Mouse (Mus musculus) MEL (cell line): ENCODE results near the gene Cobll1. TPM values are rescaled to one million over a fixed set of nuclear protein-coding genes. Genes with fewer than 3 reads are reported as not detected.

Source experiments
- DNase-seq: peaks from one replicate; pipeline ENCODE4 v3.0.0; 2011; ENCODE audit warnings: low read depth, low spot score
- H3K27ac ChIP-seq: 2 replicates; pipeline ENCODE4 v1.5.1; 2012; ENCODE audit warnings: low read depth, mild to moderate bottlenecking, control low read depth, low read length, moderate library complexity; ENCODE audit not compliant: control insufficient read depth
- H3K27me3 ChIP-seq, 2 experiments: fragments of 150-350 bp in 1 of 2; sonication (generic) in 1 of 2; 2 replicates each; pipeline ENCODE4 v1.6.1; 2012; ENCODE audit warnings: low read length in 2 of 2, mild to moderate bottlenecking in 2 of 2, improper control_type of control experiment in 1 of 2, moderate library complexity in 1 of 2; ENCODE audit not compliant: insufficient read depth in 2 of 2, control insufficient read depth in 1 of 2
- H3K36me3 ChIP-seq, 2 experiments: 2 replicates each; pipeline ENCODE4 v1.6.1; 2012 to 2014; ENCODE audit warnings: low read length in 2 of 2, improper control_type of control experiment in 1 of 2, inconsistent platforms in 1 of 2, mild to moderate bottlenecking in 1 of 2; ENCODE audit not compliant: insufficient read depth in 2 of 2, control insufficient read depth in 1 of 2
- H3K4me1 ChIP-seq, 2 experiments: fragments of 150-350 bp in 1 of 2; sonication (generic) in 1 of 2; 2 replicates each; pipeline ENCODE4 v1.6.1; 2012; ENCODE audit warnings: low read length in 2 of 2, improper control_type of control experiment in 1 of 2, mild to moderate bottlenecking in 1 of 2; ENCODE audit not compliant: insufficient read depth in 2 of 2, control insufficient read depth in 1 of 2
- H3K4me3 ChIP-seq, 2 experiments: fragments of 150-350 bp in 1 of 2; sonication (generic) in 1 of 2; 2 replicates each; pipeline ENCODE4 v1.5.1; 2012; ENCODE audit warnings: low read depth in 2 of 2, low read length in 2 of 2, mild to moderate bottlenecking in 2 of 2, moderate library complexity in 2 of 2, control low read depth in 1 of 2, improper control_type of control experiment in 1 of 2; ENCODE audit not compliant: control insufficient read depth in 1 of 2, insufficient read depth in 1 of 2
- H3K79me2 ChIP-seq: 2 replicates; pipeline ENCODE4 v1.6.1; 2012; ENCODE audit warnings: mild to moderate bottlenecking, low read length, moderate library complexity; ENCODE audit not compliant: control insufficient read depth, poor library complexity, insufficient read depth
- H3K9ac ChIP-seq: 2 replicates; pipeline ENCODE4 v1.6.1; 2012; ENCODE audit warnings: low read depth, mild to moderate bottlenecking, control low read depth, low read length, moderate library complexity; ENCODE audit not compliant: control insufficient read depth, poor library complexity, severe bottlenecking
- H3K9me3 ChIP-seq: fragments of 150-350 bp; sonication (generic); replicated peaks from 2 replicates; pipeline ENCODE4 v1.6.1; 2012; ENCODE audit warnings: mild to moderate bottlenecking, low read length, improper control_type of control experiment, moderate library complexity; ENCODE audit not compliant: insufficient read depth
- BHLHE40 ChIP-seq: IDR thresholded peaks from 2 replicates; pipeline ENCODE4 v1.6.1; 2012; ENCODE audit warnings: low read depth, mild to moderate bottlenecking, inconsistent platforms, low read length, improper control_type of control experiment, borderline replicate concordance
- CHD1 ChIP-seq: IDR thresholded peaks from 2 replicates; pipeline ENCODE4 v1.6.1; 2012; ENCODE audit warnings: low read depth, mild to moderate bottlenecking, inconsistent platforms, low read length, improper control_type of control experiment
- EP300 ChIP-seq, 2 experiments: IDR thresholded peaks; 2 replicates each; pipeline ENCODE4 v1.6.1; 2011; ENCODE audit warnings: improper control_type of control experiment in 2 of 2, low read length in 2 of 2, low read depth in 1 of 2, mild to moderate bottlenecking in 1 of 2
- ETS1 ChIP-seq: IDR thresholded peaks from 2 replicates; pipeline ENCODE4 v1.6.1; 2012; ENCODE audit warnings: low read depth, mild to moderate bottlenecking, inconsistent platforms, low read length, improper control_type of control experiment, moderate library complexity
- GATA1 ChIP-seq: IDR thresholded peaks from 2 replicates; pipeline ENCODE4 v1.6.1; 2011; ENCODE audit warnings: low read depth, low read length, improper control_type of control experiment
- HCFC1 ChIP-seq: IDR thresholded peaks from 2 replicates; pipeline ENCODE4 v1.6.1; 2012; ENCODE audit warnings: low read depth, mild to moderate bottlenecking, inconsistent platforms, low read length, improper control_type of control experiment, moderate library complexity
- MAX ChIP-seq: IDR thresholded peaks from 2 replicates; pipeline ENCODE4 v1.6.1; 2011; ENCODE audit warnings: low read length, improper control_type of control experiment
- MXI1 ChIP-seq: IDR thresholded peaks from 2 replicates; pipeline ENCODE4 v1.6.1; 2011; ENCODE audit warnings: mild to moderate bottlenecking, low read depth, low read length, improper control_type of control experiment
- NELFE ChIP-seq: IDR thresholded peaks from 2 replicates; pipeline ENCODE4 v1.6.1; 2011; ENCODE audit warnings: low read depth, low read length, improper control_type of control experiment
- NRF1 ChIP-seq: IDR thresholded peaks from 2 replicates; pipeline ENCODE4 v1.6.1; 2014; ENCODE audit warnings: low read depth, mild to moderate bottlenecking, inconsistent platforms, low read length, improper control_type of control experiment, moderate library complexity; ENCODE audit not compliant: poor library complexity, insufficient read depth, severe bottlenecking
- POLR2A ChIP-seq, 2 experiments: IDR thresholded peaks; 2 replicates each; pipeline ENCODE4 v1.6.1; 2011 to 2012; ENCODE audit warnings: low read length in 2 of 2, mild to moderate bottlenecking in 2 of 2, control low read depth in 1 of 2, improper control_type of control experiment in 1 of 2, low read depth in 1 of 2, moderate library complexity in 1 of 2; ENCODE audit not compliant: control insufficient read depth in 1 of 2, insufficient read depth in 1 of 2, poor library complexity in 1 of 2
- POLR2AphosphoS2 ChIP-seq: IDR thresholded peaks from 2 replicates; pipeline ENCODE4 v1.6.1; 2011; ENCODE audit warnings: low read length, improper control_type of control experiment
- POLR2AphosphoS5 ChIP-seq: IDR thresholded peaks from 2 replicates; pipeline ENCODE4 v1.6.1; 2012; ENCODE audit warnings: low read depth, borderline replicate concordance, mild to moderate bottlenecking, inconsistent platforms, low read length, moderate library complexity, mixed read lengths
- RAD21 ChIP-seq: IDR thresholded peaks from 2 replicates; pipeline ENCODE4 v1.6.1; 2011; ENCODE audit warnings: mild to moderate bottlenecking, low read depth, low read length, improper control_type of control experiment
- SIN3A ChIP-seq: IDR thresholded peaks from 2 replicates; pipeline ENCODE4 v1.6.1; 2012; ENCODE audit warnings: low read length, improper control_type of control experiment, inconsistent platforms
- SMC3 ChIP-seq: IDR thresholded peaks from 2 replicates; pipeline ENCODE4 v1.6.1; 2011; ENCODE audit warnings: low read depth, low read length, improper control_type of control experiment
- UBTF ChIP-seq: IDR thresholded peaks from 2 replicates; pipeline ENCODE4 v1.6.1; 2012; ENCODE audit warnings: low read depth, mild to moderate bottlenecking, inconsistent platforms, low read length, improper control_type of control experiment, moderate library complexity, borderline replicate concordance; ENCODE audit not compliant: insufficient read depth
- USF1 ChIP-seq: IDR thresholded peaks from 2 replicates; pipeline ENCODE4 v1.6.1; 2014; ENCODE audit warnings: low read depth, mild to moderate bottlenecking, inconsistent platforms, low read length, improper control_type of control experiment, moderate library complexity
- USF2 ChIP-seq, 2 experiments: IDR thresholded peaks; 2 replicates each; pipeline ENCODE4 v1.6.1; 2011 to 2012; ENCODE audit warnings: improper control_type of control experiment in 2 of 2, low read length in 2 of 2, borderline replicate concordance in 1 of 2, inconsistent platforms in 1 of 2, low read depth in 1 of 2, mild to moderate bottlenecking in 1 of 2; ENCODE audit not compliant: insufficient read depth in 1 of 2
- ZC3H11A ChIP-seq: IDR thresholded peaks from 2 replicates; pipeline ENCODE4 v1.6.1; 2012; ENCODE audit warnings: low read depth, mild to moderate bottlenecking, inconsistent platforms, low read length, improper control_type of control experiment
- polyA plus RNA-seq, 2 experiments: library from polyadenylated mRNA; stranded (reverse) in 1 of 2; unstranded in 1 of 2; fragments of >175 nt in 1 of 2; fragments of >200 nt in 1 of 2; gene quantifications; 2 replicates each; pipeline versions ENCODE4 v1.2.1 to v1.2.4; 2012; ENCODE audit warnings: low replicate concordance in 2 of 2, low read depth in 1 of 2; ENCODE audit not compliant: insufficient read length in 2 of 2, insufficient read depth in 1 of 2, missing spikeins in 1 of 2
- total RNA-seq: library from RNA; depleted of rRNA; stranded (reverse); fragments of 300-350 nt; gene quantifications from 2 replicates; pipeline ENCODE4 v1.2.3, GENCODE M21; 2012

Gene Cobll1
- total and polyA plus RNA-seq, 3 experiments: not detected

GRCm38 (mm10) chr2:65237610-65238170 lies 1.5 kb downstream of the Cobll1 start (continued):
- TF ChIP-seq SMC3 (no peak), POLR2AphosphoS2 (no peak)
- TF ChIP-seq, all 39 proteins: peak for 0

DNA sequence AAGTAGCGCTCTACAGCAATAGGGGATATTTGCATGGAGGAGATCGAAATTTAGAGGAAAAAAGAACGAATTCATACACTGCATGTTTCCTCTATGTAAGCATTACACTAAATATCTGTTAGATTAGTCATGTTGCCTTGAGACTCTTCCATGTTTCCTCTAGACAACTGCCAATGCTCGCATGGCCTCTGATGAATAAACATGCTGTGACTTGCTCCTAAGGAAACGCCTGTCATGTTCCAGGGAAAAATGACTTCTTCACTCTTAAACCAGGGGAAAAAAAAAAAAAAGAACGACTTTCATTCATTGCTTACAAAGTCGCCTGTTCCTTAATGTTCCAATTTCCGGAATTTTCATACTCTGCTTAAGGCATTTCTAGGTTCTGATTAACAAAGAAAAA lies 2.1 kb downstream of the Cobll1 start:
- Histone ChIP-seq H3K27ac (no peak overlapping the region), H3K27me3 (no peaks in the 10 kb centered on the region), H3K9me3 (no peaks in the 10 kb centered on the region), H3K4me1 (no peaks in the 10 kb centered on the region), H3K9ac (no peak overlapping the region), H3K79me2 (no peaks in the 10 kb centered on the region), H3K36me3 (no peaks in the 10 kb centered on the region), H3K4me3 (no peak overlapping the region)
- TF ChIP-seq MAX: no peak
- TF ChIP-seq EP300 (IDR thresholded peaks at IDR 0.05; ENCODE audit: low read depth in 1 of 2, low read length in 2 of 2): no peak
- no peak for TF ChIP-seq GATA1
- TF ChIP-seq UBTF: no peak
- no peak for TF ChIP-seq RAD21
- TF ChIP-seq POLR2A (IDR thresholded peaks at IDR 0.05; ENCODE audit: control insufficient read depth in 1 of 2, insufficient read depth in 1 of 2, low read depth in 1 of 2, low read length in 2 of 2, poor library complexity in 1 of 2): no peak
- no peak for TF ChIP-seq NRF1
- TF ChIP-seq USF2 (IDR thresholded peaks at IDR 0.05; ENCODE audit: borderline replicate concordance in 1 of 2, insufficient read depth in 1 of 2, low read depth in 1 of 2, low read length in 2 of 2): no peak
- TF ChIP-seq MXI1: no peak
- TF ChIP-seq ETS1: no peak
- no peak for TF ChIP-seq HCFC1
- no peak for TF ChIP-seq NELFE
- TF ChIP-seq POLR2AphosphoS2: no peak
- TF ChIP-seq BHLHE40: no peak
- TF ChIP-seq USF1: no peak
- TF ChIP-seq SIN3A: no peak
- no peak for TF ChIP-seq CHD1
- TF ChIP-seq POLR2AphosphoS5: no peak
- TF ChIP-seq ZC3H11A: no peak
- DNase-seq: no peak
